Mouse (Mus musculus): ENCODE data around the gene Gse1. TPM values are rescaled to one million over a fixed set of nuclear protein-coding genes. Genes with fewer than 3 reads are reported as not detected.

Gse1 gene
- polyA plus RNA-seq, 1 experiment from 2014 or later: 20.7 TPM

DNA sequence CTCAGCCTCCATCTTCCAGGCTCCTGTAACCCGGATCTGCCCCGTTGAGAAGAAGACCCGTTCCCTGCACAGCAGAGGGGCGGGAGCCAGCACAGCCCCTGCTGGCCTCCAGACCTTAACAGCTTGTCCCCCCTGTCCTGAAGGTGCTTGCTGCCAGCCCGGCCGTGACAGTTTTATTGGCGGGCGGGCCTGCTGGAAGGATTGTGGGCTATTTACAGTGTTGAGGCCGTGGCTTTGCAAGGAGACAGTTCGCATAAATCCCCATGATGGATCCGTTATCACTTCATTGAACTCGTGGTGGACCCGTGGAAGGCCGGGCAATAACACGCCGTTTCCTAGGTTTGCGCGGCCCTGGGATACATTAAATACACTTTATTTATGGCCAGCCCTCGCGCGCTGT is 163.6 kb downstream of the Gse1 start:
- H3K4me3 ChIP-seq (ENCODE audit: low read depth, low read length): no peak overlapping the region
- no peaks in the 10 kb centered on the region for H3K36me3 ChIP-seq (ENCODE audit: control insufficient read depth, insufficient read depth, low read length)
- H3K27ac ChIP-seq (ENCODE audit: low read depth, low read length): no peak overlapping the region
- H3K27me3 ChIP-seq (ENCODE audit: control insufficient read depth, insufficient read depth, low read length): no peaks in the 10 kb centered on the region
- no peak for DNase-seq (ENCODE audit: low spot score, missing footprints)
- no peak for ATAC-seq (ENCODE audit: low FRiP score)
- no peak overlapping the region for H3K4me2 ChIP-seq
- H3K4me1 ChIP-seq (ENCODE audit: control insufficient read depth, insufficient read depth, low read length): peaks cover 6% of the 10 kb centered on the region
- 86% methylated on average over 21 of the region's 21 CpGs for WGBS
- H3K9ac ChIP-seq (ENCODE audit: low read length): no peak overlapping the region
- H3K9me3 ChIP-seq (ENCODE audit: control insufficient read depth, low read length): no peaks in the 10 kb centered on the region

DNA sequence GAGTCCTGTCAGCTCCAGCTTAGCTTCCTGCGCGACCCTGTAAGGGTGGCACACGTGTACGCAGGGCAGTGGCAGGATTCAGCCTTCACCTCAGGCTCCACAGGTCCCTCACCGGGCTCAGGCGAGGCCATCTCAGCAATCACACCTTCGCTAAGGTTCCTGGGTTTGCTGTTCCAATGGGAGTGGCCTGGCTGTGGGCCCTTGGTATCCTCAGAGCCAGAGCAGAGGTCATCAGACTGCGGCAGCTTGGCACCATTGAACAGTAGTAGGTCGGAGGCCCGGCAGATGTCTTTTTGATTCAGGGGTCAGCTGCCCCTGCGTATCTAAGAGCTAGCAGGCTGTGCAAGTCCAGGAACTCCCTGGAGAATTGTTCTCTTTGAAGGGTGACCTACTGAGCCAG is 164.8 kb downstream of the Gse1 start:
- no peak overlapping the region for H3K27ac ChIP-seq (ENCODE audit: low read depth, low read length)
- no peak overlapping the region for H3K4me2 ChIP-seq
- no peak overlapping the region for H3K4me3 ChIP-seq (ENCODE audit: low read depth, low read length)
- peaks cover 15% of the 10 kb centered on the region for H3K4me1 ChIP-seq (ENCODE audit: control insufficient read depth, insufficient read depth, low read length)
- no peak for ATAC-seq (ENCODE audit: low FRiP score)
- no peaks in the 10 kb centered on the region for H3K36me3 ChIP-seq (ENCODE audit: control insufficient read depth, insufficient read depth, low read length)
- H3K27me3 ChIP-seq (ENCODE audit: control insufficient read depth, insufficient read depth, low read length): no peaks in the 10 kb centered on the region
- 76% methylated on average over 11 of the region's 11 CpGs for WGBS
- no peak for DNase-seq (ENCODE audit: low spot score, missing footprints)
- H3K9ac ChIP-seq (ENCODE audit: low read length): no peak overlapping the region
- no peaks in the 10 kb centered on the region for H3K9me3 ChIP-seq (ENCODE audit: control insufficient read depth, low read length)

GRCm38 (mm10) chr8:120393871-120394275 is 165.6 kb downstream of the Gse1 start:
- Histone ChIP-seq H3K36me3 (ENCODE audit: control insufficient read depth, insufficient read depth, low read length) (no peaks in the 10 kb centered on the region), H3K9ac (ENCODE audit: low read length) (no peak overlapping the region), H3K4me1 (ENCODE audit: control insufficient read depth, insufficient read depth, low read length) (peaks cover 17% of the 10 kb centered on the region), H3K4me2 (no peak overlapping the region), H3K4me3 (ENCODE audit: low read depth, low read length) (no peak overlapping the region), H3K9me3 (ENCODE audit: control insufficient read depth, low read length) (no peaks in the 10 kb centered on the region), H3K27me3 (ENCODE audit: control insufficient read depth, insufficient read depth, low read length) (no peaks in the 10 kb centered on the region), H3K27ac (ENCODE audit: low read depth, low read length) (no peak overlapping the region)
- ATAC-seq (ENCODE audit: low FRiP score) (no peak), DNase-seq (ENCODE audit: low spot score, missing footprints) (no peak)
- WGBS: 83% methylated on average over 9 of the region's 9 CpGs

DNA sequence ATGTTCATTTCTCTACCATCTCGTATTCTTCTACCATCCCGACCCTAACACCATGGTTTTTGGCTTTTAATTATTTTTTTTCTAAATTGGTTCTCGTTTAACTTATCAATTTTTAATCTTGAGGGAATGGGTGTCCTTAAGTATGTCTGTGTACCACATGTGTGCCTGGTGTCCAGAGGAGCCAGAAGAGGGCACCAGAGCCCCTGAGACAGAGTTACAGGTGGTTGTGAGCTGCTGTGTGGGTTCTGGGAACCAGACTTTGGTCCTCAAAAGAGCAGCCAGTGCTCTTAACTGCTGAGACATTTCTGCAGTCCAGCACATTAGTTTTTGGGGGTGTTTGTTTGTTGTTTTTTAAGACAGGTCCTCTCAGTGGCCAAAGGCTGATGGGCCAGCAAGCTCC is 167.6 kb downstream of the Gse1 start:
- H3K36me3 ChIP-seq (ENCODE audit: control insufficient read depth, insufficient read depth, low read length): no peaks in the 10 kb centered on the region
- H3K4me1 ChIP-seq (ENCODE audit: control insufficient read depth, insufficient read depth, low read length): peaks cover 24% of the 10 kb centered on the region
- no peaks in the 10 kb centered on the region for H3K27me3 ChIP-seq (ENCODE audit: control insufficient read depth, insufficient read depth, low read length)
- no peak overlapping the region for H3K4me2 ChIP-seq
- no peak overlapping the region for H3K4me3 ChIP-seq (ENCODE audit: low read depth, low read length)
- no peak overlapping the region for H3K9ac ChIP-seq (ENCODE audit: low read length)
- ATAC-seq (ENCODE audit: low FRiP score) (no peak), DNase-seq (ENCODE audit: low spot score, missing footprints) (no peak)
- WGBS: 91% methylated on average over 3 of the region's 3 CpGs
- no peaks in the 10 kb centered on the region for H3K9me3 ChIP-seq (ENCODE audit: control insufficient read depth, low read length)
- no peak overlapping the region for H3K27ac ChIP-seq (ENCODE audit: low read depth, low read length)

- Histone ChIP-seq H3K36me3 (ENCODE audit: control insufficient read depth, insufficient read depth, low read length) (no peaks in the 10 kb centered on the region), H3K4me1 (ENCODE audit: control insufficient read depth, insufficient read depth, low read length) (peaks cover 24% of the 10 kb centered on the region), H3K4me2 (no peak overlapping the region), H3K9me3 (ENCODE audit: control insufficient read depth, low read length) (no peaks in the 10 kb centered on the region), H3K27me3 (ENCODE audit: control insufficient read depth, insufficient read depth, low read length) (no peaks in the 10 kb centered on the region), H3K4me3 (ENCODE audit: low read depth, low read length) (no peak overlapping the region), H3K9ac (ENCODE audit: low read length) (no peak overlapping the region), H3K27ac (ENCODE audit: low read depth, low read length) (peak overlapping the region; percentile 57)
- 66% methylated on average over 3 of the region's 3 CpGs for WGBS
- ATAC-seq (ENCODE audit: low FRiP score) (no peak), DNase-seq (ENCODE audit: low spot score, missing footprints) (no peak)
Measured at GRCm38 (mm10) chr8:120396756-120397155, 168.5 kb downstream of the Gse1 start.

- ATAC-seq (ENCODE audit: low FRiP score): peak; percentile 66
- Histone ChIP-seq H3K27me3 (ENCODE audit: control insufficient read depth, insufficient read depth, low read length) (no peaks in the 10 kb centered on the region), H3K4me1 (ENCODE audit: control insufficient read depth, insufficient read depth, low read length) (peaks cover 24% of the 10 kb centered on the region), H3K9me3 (ENCODE audit: control insufficient read depth, low read length) (no peaks in the 10 kb centered on the region), H3K27ac (ENCODE audit: low read depth, low read length) (peak overlapping the region; percentile 57), H3K4me3 (ENCODE audit: low read depth, low read length) (no peak overlapping the region), H3K4me2 (no peak overlapping the region), H3K9ac (ENCODE audit: low read length) (no peak overlapping the region), H3K36me3 (ENCODE audit: control insufficient read depth, insufficient read depth, low read length) (no peaks in the 10 kb centered on the region)
- no peak for DNase-seq (ENCODE audit: low spot score, missing footprints)
- WGBS: 44% methylated on average over 15 of the region's 15 CpGs
Measured at GRCm38 (mm10) chr8:120397444-120398411, 169.5 kb downstream of the Gse1 start.

DNA sequence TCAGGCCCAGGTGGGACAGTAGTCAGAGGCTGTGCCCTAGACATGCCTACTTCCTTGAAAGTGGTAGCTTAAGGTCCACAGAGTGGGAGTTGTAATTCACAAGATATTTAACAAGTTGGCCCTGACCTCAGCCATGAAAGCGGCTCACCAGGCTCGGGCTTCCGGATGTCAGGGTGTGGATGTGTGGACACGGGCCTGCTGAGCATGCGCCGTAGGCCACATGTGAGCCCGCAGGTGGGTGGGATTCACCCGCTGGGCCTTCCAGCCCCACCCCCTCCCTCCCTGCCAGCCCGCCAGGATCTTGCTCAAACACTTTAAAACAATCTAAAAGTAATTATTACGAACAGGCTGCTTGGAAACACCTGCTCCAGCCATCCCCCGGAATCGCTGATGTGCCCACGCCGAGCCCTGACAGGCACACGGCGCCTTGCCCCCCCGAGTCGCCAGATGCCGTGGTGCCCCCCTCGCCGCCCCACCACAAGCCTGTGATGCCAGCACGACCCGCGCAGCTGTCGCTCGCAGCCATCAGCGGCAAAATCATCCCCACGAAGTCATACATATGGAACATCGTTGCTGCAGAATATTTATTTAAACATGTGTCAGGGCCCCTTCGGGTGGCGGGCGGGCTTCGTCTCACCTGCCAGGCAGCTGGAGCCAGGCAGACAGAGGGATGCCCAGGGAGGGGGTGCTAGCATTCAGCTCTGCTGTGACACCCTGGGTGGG is 171.1 kb downstream of the Gse1 start:
- H3K27ac ChIP-seq (ENCODE audit: low read depth, low read length): no peak overlapping the region
- no peak overlapping the region for H3K9ac ChIP-seq (ENCODE audit: low read length)

GRCm38 (mm10) chr8:120401216-120401615 is 173.0 kb downstream of the Gse1 start:
- WGBS: 93% methylated on average over 2 of the region's 2 CpGs
- Histone ChIP-seq H3K9ac (ENCODE audit: low read length) (no peak overlapping the region), H3K36me3 (ENCODE audit: control insufficient read depth, insufficient read depth, low read length) (no peaks in the 10 kb centered on the region), H3K4me3 (ENCODE audit: low read depth, low read length) (no peak overlapping the region), H3K9me3 (ENCODE audit: control insufficient read depth, low read length) (no peaks in the 10 kb centered on the region), H3K27ac (ENCODE audit: low read depth, low read length) (no peak overlapping the region), H3K4me1 (ENCODE audit: control insufficient read depth, insufficient read depth, low read length) (peaks cover 28% of the 10 kb centered on the region), H3K27me3 (ENCODE audit: control insufficient read depth, insufficient read depth, low read length) (no peaks in the 10 kb centered on the region), H3K4me2 (no peak overlapping the region)
- no peak for ATAC-seq (ENCODE audit: low FRiP score)
- no peak for DNase-seq (ENCODE audit: low spot score, missing footprints)

More for the DNA sequence above, 171.1 kb downstream of the Gse1 start:
- H3K27me3 ChIP-seq (ENCODE audit: control insufficient read depth, insufficient read depth, low read length): no peaks in the 10 kb centered on the region
- peaks cover 25% of the 10 kb centered on the region for H3K4me1 ChIP-seq (ENCODE audit: control insufficient read depth, insufficient read depth, low read length)
- no peaks in the 10 kb centered on the region for H3K36me3 ChIP-seq (ENCODE audit: control insufficient read depth, insufficient read depth, low read length)
- WGBS: 71% methylated on average over 33 of the region's 33 CpGs
- no peaks in the 10 kb centered on the region for H3K9me3 ChIP-seq (ENCODE audit: control insufficient read depth, low read length)
- no peak overlapping the region for H3K4me3 ChIP-seq (ENCODE audit: low read depth, low read length)
- no peak overlapping the region for H3K4me2 ChIP-seq
- ATAC-seq (ENCODE audit: low FRiP score) (no peak), DNase-seq (ENCODE audit: low spot score, missing footprints) (no peak)

GRCm38 (mm10) chr8:120401712-120402111 is 173.5 kb downstream of the Gse1 start:
- peaks cover 28% of the 10 kb centered on the region for H3K4me1 ChIP-seq (ENCODE audit: control insufficient read depth, insufficient read depth, low read length)
- no peaks in the 10 kb centered on the region for H3K36me3 ChIP-seq (ENCODE audit: control insufficient read depth, insufficient read depth, low read length)
- no peak overlapping the region for H3K27ac ChIP-seq (ENCODE audit: low read depth, low read length)
- peaks cover 2% of the 10 kb centered on the region; the same call in 1 of the 2 replicates for H3K27me3 ChIP-seq (ENCODE audit: control insufficient read depth, insufficient read depth, low read length)
- H3K4me2 ChIP-seq: no peak overlapping the region
- DNase-seq (ENCODE audit: low spot score, missing footprints): no peak
- no peak overlapping the region for H3K4me3 ChIP-seq (ENCODE audit: low read depth, low read length)
- 93% methylated on average over 7 of the region's 7 CpGs for WGBS
- H3K9ac ChIP-seq (ENCODE audit: low read length): no peak overlapping the region
- H3K9me3 ChIP-seq (ENCODE audit: control insufficient read depth, low read length): no peaks in the 10 kb centered on the region
- ATAC-seq (ENCODE audit: low FRiP score): no peak
